Mouse (Mus musculus): Measurements from ENCODE around the gene Galnt12. TPM values are rescaled to one million over a fixed set of nuclear protein-coding genes. Genes with fewer than 3 reads are reported as not detected.

Galnt12 gene
- total RNA-seq, 1 experiment = 4.9 TPM

GRCm38 (mm10) chr4:47138967-47139777 is 47.5 kb downstream of the Galnt12 start:
- TF ChIP-seq CHD2 (IDR thresholded peaks at IDR 0.05; ENCODE audit: low read depth, low read length) (no peak), HCFC1 (IDR thresholded peaks at IDR 0.05; ENCODE audit: borderline replicate concordance, insufficient read depth, low read length) (no peak), ZC3H11A (IDR thresholded peaks at IDR 0.05; ENCODE audit: borderline replicate concordance, low read depth, low read length) (no peak), MAFK (IDR thresholded peaks at IDR 0.05; ENCODE audit: insufficient read depth, low read depth, low read length) (no peak), ZNF384 (IDR thresholded peaks at IDR 0.05; ENCODE audit: low read depth, low read length) (no peak)
- H3K9ac ChIP-seq (ENCODE audit: insufficient read depth, low read depth, low read length, poor library complexity, severe bottlenecking) = no peak overlapping the region
- H3K9me3 ChIP-seq (ENCODE audit: control insufficient read depth, insufficient read depth, low read depth, low read length) = no peaks in the 10 kb centered on the region
- no peaks in the 10 kb centered on the region for H3K36me3 ChIP-seq (ENCODE audit: control insufficient read depth, insufficient read depth, low read length, poor library complexity, severe bottlenecking)
- H3K4me3 ChIP-seq (ENCODE audit: insufficient read depth in 1 of 2, low read depth in 1 of 2, low read length in 2 of 2, poor library complexity in 1 of 2, severe bottlenecking in 1 of 2) = no peak overlapping the region
- no peak for DNase-seq (ENCODE audit: low read depth, low spot score)
- in situ Hi-C loops (cut with MboI; ENCODE audit: low sequenced_read_pairs in 2 of 2, unreplicated experiment in 2 of 2) = no loop called here
- H3K4me1 ChIP-seq (ENCODE audit: control insufficient read depth in 2 of 2, insufficient read depth in 2 of 2, low read length in 2 of 2, poor library complexity in 1 of 2) = 0 out of 4 replicates have a peak, but pooled peaks cover 0 to 1% of the 10 kb centered on the region in 2 experiments
- H3K27ac ChIP-seq (ENCODE audit: insufficient read depth, low read depth, low read length, poor library complexity, severe bottlenecking) = no peak overlapping the region

DNA sequence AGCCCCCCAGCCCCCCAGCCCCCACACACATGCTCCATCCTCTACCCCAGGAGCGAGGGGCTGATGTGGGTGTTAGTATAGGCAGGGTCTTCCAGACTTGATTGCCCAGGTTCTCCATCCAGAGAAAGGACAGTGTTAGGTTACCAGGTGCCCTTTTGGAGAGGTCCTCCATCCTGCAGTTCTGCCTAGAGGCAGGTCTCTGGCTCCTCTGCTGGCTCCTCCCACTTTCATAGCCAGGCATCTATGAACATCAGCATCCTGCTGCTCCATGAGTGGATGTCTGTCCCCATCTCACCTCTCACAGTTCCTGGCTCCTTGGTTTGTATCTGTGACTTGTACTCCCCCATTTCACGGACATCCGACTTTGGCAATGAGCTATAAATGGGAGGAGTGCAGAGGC is 48.6 kb downstream of the Galnt12 start:
- Histone ChIP-seq H3K27ac (ENCODE audit: insufficient read depth, low read depth, low read length, poor library complexity, severe bottlenecking) (no peak overlapping the region), H3K4me3 (ENCODE audit: insufficient read depth in 1 of 2, low read depth in 1 of 2, low read length in 2 of 2, poor library complexity in 1 of 2, severe bottlenecking in 1 of 2) (no peak overlapping the region), H3K9me3 (ENCODE audit: control insufficient read depth, insufficient read depth, low read depth, low read length) (no peaks in the 10 kb centered on the region), H3K36me3 (ENCODE audit: control insufficient read depth, insufficient read depth, low read length, poor library complexity, severe bottlenecking) (no peaks in the 10 kb centered on the region), H3K4me1 (ENCODE audit: control insufficient read depth in 2 of 2, insufficient read depth in 2 of 2, low read length in 2 of 2, poor library complexity in 1 of 2) (0 out of 4 replicates have a peak, but pooled peaks cover 0 to 1% of the 10 kb centered on the region in 2 experiments), H3K9ac (ENCODE audit: insufficient read depth, low read depth, low read length, poor library complexity, severe bottlenecking) (no peak overlapping the region)
- TF ChIP-seq MAFK (IDR thresholded peaks at IDR 0.05; ENCODE audit: insufficient read depth, low read depth, low read length) = no peak
- no peak for TF ChIP-seq HCFC1 (IDR thresholded peaks at IDR 0.05; ENCODE audit: borderline replicate concordance, insufficient read depth, low read length)
- no peak for TF ChIP-seq ZC3H11A (IDR thresholded peaks at IDR 0.05; ENCODE audit: borderline replicate concordance, low read depth, low read length)
- TF ChIP-seq ZNF384 (IDR thresholded peaks at IDR 0.05; ENCODE audit: low read depth, low read length) = no peak
- TF ChIP-seq CHD2 (IDR thresholded peaks at IDR 0.05; ENCODE audit: low read depth, low read length) = no peak
- DNase-seq (ENCODE audit: low read depth, low spot score) = no peak
- in situ Hi-C loops (cut with MboI; ENCODE audit: low sequenced_read_pairs in 2 of 2, unreplicated experiment in 2 of 2) = no loop called here

DNA sequence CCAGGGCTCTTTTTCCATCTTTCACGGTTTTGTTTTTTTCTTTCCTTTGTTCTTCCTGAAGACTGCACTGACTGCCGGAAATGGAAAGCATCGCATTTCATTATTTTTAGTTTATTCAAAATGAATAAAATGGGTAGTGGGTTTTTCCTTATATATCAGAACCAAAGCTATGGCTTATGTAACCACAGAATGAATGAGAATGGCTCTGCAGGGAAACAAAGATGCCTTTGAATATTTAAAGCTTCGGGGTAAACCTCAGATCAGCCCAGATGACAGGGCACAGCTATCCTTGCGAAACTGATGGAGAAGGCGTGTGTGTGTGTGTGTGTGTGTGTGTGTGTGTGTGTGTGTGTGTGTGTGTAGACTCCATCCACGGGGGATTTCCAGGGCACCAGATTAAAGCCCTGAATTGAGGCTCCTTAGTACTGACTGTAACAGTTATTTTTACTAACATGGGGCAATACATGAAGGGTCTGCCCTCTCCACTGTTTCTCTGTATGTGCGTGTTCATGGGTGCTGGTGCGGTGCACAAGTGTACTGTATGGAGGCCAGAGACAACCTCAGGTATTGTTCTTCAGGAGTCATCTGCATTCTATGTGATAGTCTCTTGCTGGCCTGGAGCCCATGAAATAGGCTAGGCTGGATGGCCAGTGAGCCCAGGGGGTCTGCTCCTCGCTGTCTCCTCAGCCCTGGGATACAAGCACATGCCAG is 49.9 kb downstream of the Galnt12 start:
- Histone ChIP-seq H3K9ac (ENCODE audit: insufficient read depth, low read depth, low read length, poor library complexity, severe bottlenecking) (no peak overlapping the region), H3K4me1 (ENCODE audit: control insufficient read depth in 2 of 2, insufficient read depth in 2 of 2, low read length in 2 of 2, poor library complexity in 1 of 2) (0 out of 4 replicates have a peak, but pooled peaks cover 0 to 1% of the 10 kb centered on the region in 2 experiments), H3K36me3 (ENCODE audit: control insufficient read depth, insufficient read depth, low read length, poor library complexity, severe bottlenecking) (no peaks in the 10 kb centered on the region), H3K9me3 (ENCODE audit: control insufficient read depth, insufficient read depth, low read depth, low read length) (no peaks in the 10 kb centered on the region), H3K4me3 (ENCODE audit: insufficient read depth in 1 of 2, low read depth in 1 of 2, low read length in 2 of 2, poor library complexity in 1 of 2, severe bottlenecking in 1 of 2) (no peak overlapping the region), H3K27ac (ENCODE audit: insufficient read depth, low read depth, low read length, poor library complexity, severe bottlenecking) (no peak overlapping the region)
- in situ Hi-C loops (cut with MboI; ENCODE audit: low sequenced_read_pairs in 2 of 2, unreplicated experiment in 2 of 2) = no loop called here
- DNase-seq (ENCODE audit: low read depth, low spot score) = no peak
- TF ChIP-seq ZC3H11A (IDR thresholded peaks at IDR 0.05; ENCODE audit: borderline replicate concordance, low read depth, low read length) (no peak), CHD2 (IDR thresholded peaks at IDR 0.05; ENCODE audit: low read depth, low read length) (no peak), HCFC1 (IDR thresholded peaks at IDR 0.05; ENCODE audit: borderline replicate concordance, insufficient read depth, low read length) (no peak), ZNF384 (IDR thresholded peaks at IDR 0.05; ENCODE audit: low read depth, low read length) (no peak), MAFK (IDR thresholded peaks at IDR 0.05; ENCODE audit: insufficient read depth, low read depth, low read length) (no peak)

- Histone ChIP-seq H3K4me3 (ENCODE audit: insufficient read depth in 1 of 2, low read depth in 1 of 2, low read length in 2 of 2, poor library complexity in 1 of 2, severe bottlenecking in 1 of 2) (no peak overlapping the region), H3K9ac (ENCODE audit: insufficient read depth, low read depth, low read length, poor library complexity, severe bottlenecking) (no peak overlapping the region), H3K4me1 (ENCODE audit: control insufficient read depth in 2 of 2, insufficient read depth in 2 of 2, low read length in 2 of 2, poor library complexity in 1 of 2) (0 out of 4 replicates have a peak, but pooled peaks cover 0 to 1% of the 10 kb centered on the region in 2 experiments), H3K36me3 (ENCODE audit: control insufficient read depth, insufficient read depth, low read length, poor library complexity, severe bottlenecking) (no peaks in the 10 kb centered on the region), H3K27ac (ENCODE audit: insufficient read depth, low read depth, low read length, poor library complexity, severe bottlenecking) (no peak overlapping the region), H3K9me3 (ENCODE audit: control insufficient read depth, insufficient read depth, low read depth, low read length) (no peaks in the 10 kb centered on the region)
- TF ChIP-seq ZC3H11A (IDR thresholded peaks at IDR 0.05; ENCODE audit: borderline replicate concordance, low read depth, low read length) (no peak), CHD2 (IDR thresholded peaks at IDR 0.05; ENCODE audit: low read depth, low read length) (no peak), HCFC1 (IDR thresholded peaks at IDR 0.05; ENCODE audit: borderline replicate concordance, insufficient read depth, low read length) (no peak), ZNF384 (IDR thresholded peaks at IDR 0.05; ENCODE audit: low read depth, low read length) (no peak), MAFK (IDR thresholded peaks at IDR 0.05; ENCODE audit: insufficient read depth, low read depth, low read length) (no peak)
- in situ Hi-C loops (cut with MboI; ENCODE audit: low sequenced_read_pairs in 2 of 2, unreplicated experiment in 2 of 2) = no loop called here
- DNase-seq (ENCODE audit: low read depth, low spot score) = no peak
Measured at GRCm38 (mm10) chr4:47143849-47144248, 52.1 kb downstream of the Galnt12 start.
